Mouse (Mus musculus): ENCODE results near the gene Elovl5. TPM values are rescaled to one million over a fixed set of nuclear protein-coding genes. Genes with fewer than 3 reads are reported as not detected.

The Elovl5 gene
- total and polyA plus RNA-seq, 2 experiments from 2014 or later: 48.4 to 53.3 TPM

DNA sequence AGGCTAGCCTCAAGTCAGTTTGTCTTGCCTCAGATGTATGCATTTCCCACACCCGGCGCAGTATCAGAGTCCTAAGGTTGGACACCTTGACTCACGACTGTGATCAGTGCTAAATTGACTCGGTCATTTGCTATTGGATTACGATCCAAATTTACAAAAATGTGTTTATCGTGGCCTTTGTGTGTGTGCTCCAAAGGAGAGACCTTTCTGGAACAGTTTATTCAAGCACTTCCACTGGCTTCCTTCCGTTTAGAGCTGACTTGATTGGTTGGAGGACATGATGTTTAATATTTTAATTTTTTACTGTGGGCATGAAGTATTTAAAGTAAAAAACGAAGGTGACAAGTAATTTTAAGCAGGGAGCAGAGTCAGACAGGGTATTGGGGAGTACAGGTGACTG, 38.8 kb downstream of the Elovl5 start:
- WGBS: 89% methylated on average over 8 of the region's 8 CpGs
- DNase-seq (ENCODE audit: low spot score) (no peak), ATAC-seq (ENCODE audit: insufficient read depth, low read depth) (no peak)
- no peaks in the 10 kb centered on the region for H3K9me3 ChIP-seq (replicated peaks; ENCODE audit: control insufficient read depth, low read length)
- H3K27me3 ChIP-seq (ENCODE audit: control insufficient read depth, insufficient read depth, low read length): no peaks in the 10 kb centered on the region
- no peak overlapping the region for H3K4me3 ChIP-seq (ENCODE audit: low read depth, low read length)
- TF ChIP-seq CTCF (IDR thresholded peaks at IDR 0.05; ENCODE audit: low read depth) (no peak), EP300 (IDR thresholded peaks at IDR 0.05; ENCODE audit: low read depth) (no peak)
- H3K9ac ChIP-seq (replicated peaks; ENCODE audit: low read depth, low read length): no peak overlapping the region
- no peak overlapping the region for H3K27ac ChIP-seq (ENCODE audit: low read depth)
- H3K4me2 ChIP-seq (ENCODE audit: low read depth, low read length): no peak overlapping the region
- H3K4me1 ChIP-seq (ENCODE audit: control insufficient read depth, insufficient read depth): peaks cover 8% of the 10 kb centered on the region
- H3K36me3 ChIP-seq (replicated peaks; ENCODE audit: control insufficient read depth, insufficient read depth, low read length): peaks cover 28% of the 10 kb centered on the region

DNA sequence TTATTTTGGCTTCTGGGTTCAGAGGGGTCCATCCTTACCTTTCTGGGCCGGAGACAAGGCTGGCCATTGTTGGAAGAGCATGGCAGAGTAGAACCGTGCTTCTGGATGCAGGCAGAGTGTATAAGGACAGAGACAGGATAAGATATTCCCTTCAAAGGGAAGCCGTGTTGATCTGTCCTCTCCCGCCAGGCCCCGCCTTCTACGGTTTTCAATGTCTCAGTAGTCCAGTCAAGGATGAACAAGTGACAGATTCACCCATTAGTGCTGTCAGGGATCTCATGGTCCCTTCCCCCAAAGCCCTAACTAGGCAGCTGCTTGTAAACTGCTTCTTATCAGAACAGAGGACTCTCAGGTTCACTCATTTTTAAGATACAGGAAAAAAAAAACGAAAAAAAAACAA, 41.2 kb downstream of the Elovl5 start:
- H3K9ac ChIP-seq (replicated peaks; ENCODE audit: low read depth, low read length): no peak overlapping the region
- no peak for ATAC-seq (ENCODE audit: insufficient read depth, low read depth)

DNA sequence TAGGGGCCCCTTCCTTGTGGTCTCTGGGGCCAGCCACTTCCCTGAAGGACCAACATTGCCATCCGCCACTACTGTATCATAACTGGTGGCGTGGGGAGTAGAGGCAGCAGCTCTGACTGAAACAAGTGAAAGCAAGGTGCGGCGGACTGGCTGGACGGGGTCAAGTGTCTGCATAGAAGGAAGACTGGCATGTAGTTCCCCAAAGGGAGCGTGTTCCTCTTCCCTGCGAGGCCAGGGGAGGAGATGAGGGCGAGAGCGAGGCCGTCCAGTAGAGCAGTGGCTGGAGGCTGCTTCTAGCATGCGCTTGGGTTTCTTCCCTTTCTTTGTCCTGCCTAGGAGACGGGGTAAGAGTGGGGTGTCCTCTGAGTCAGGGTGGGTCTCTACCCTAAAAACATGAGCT, 42.6 kb downstream of the Elovl5 start:
- H3K9ac ChIP-seq (replicated peaks; ENCODE audit: low read depth, low read length): no peak overlapping the region
- ATAC-seq (ENCODE audit: insufficient read depth, low read depth) (no peak), DNase-seq (ENCODE audit: low spot score) (no peak)
- no peak overlapping the region for H3K4me2 ChIP-seq (ENCODE audit: low read depth, low read length)
- H3K36me3 ChIP-seq (replicated peaks; ENCODE audit: control insufficient read depth, insufficient read depth, low read length): peaks cover 41% of the 10 kb centered on the region
- peaks cover 5% of the 10 kb centered on the region for H3K4me1 ChIP-seq (ENCODE audit: control insufficient read depth, insufficient read depth)
- WGBS: 92% methylated on average over 12 of the region's 12 CpGs
- TF ChIP-seq EP300 (IDR thresholded peaks at IDR 0.05; ENCODE audit: low read depth): no peak
- no peak for TF ChIP-seq CTCF (IDR thresholded peaks at IDR 0.05; ENCODE audit: low read depth)
- no peaks in the 10 kb centered on the region for H3K27me3 ChIP-seq (ENCODE audit: control insufficient read depth, insufficient read depth, low read length)
- H3K27ac ChIP-seq (ENCODE audit: low read depth): no peak overlapping the region
- no peaks in the 10 kb centered on the region for H3K9me3 ChIP-seq (replicated peaks; ENCODE audit: control insufficient read depth, low read length)
- H3K4me3 ChIP-seq (ENCODE audit: low read depth, low read length): no peak overlapping the region

More for the DNA sequence above, 41.2 kb downstream of the Elovl5 start:
- DNase-seq (ENCODE audit: low spot score): no peak
- Histone ChIP-seq H3K4me1 (ENCODE audit: control insufficient read depth, insufficient read depth) (peaks cover 8% of the 10 kb centered on the region), H3K4me3 (ENCODE audit: low read depth, low read length) (no peak overlapping the region), H3K27ac (ENCODE audit: low read depth) (no peak overlapping the region), H3K4me2 (ENCODE audit: low read depth, low read length) (no peak overlapping the region), H3K27me3 (ENCODE audit: control insufficient read depth, insufficient read depth, low read length) (no peaks in the 10 kb centered on the region), H3K9me3 (replicated peaks; ENCODE audit: control insufficient read depth, low read length) (no peaks in the 10 kb centered on the region), H3K36me3 (replicated peaks; ENCODE audit: control insufficient read depth, insufficient read depth, low read length) (peaks cover 41% of the 10 kb centered on the region)
- WGBS: 73% methylated on average over 7 of the region's 7 CpGs
- no peak for TF ChIP-seq CTCF (IDR thresholded peaks at IDR 0.05; ENCODE audit: low read depth)
- TF ChIP-seq EP300 (IDR thresholded peaks at IDR 0.05; ENCODE audit: low read depth): no peak

GRCm38 (mm10) chr9:77961350-77961749, 44.2 kb downstream of the Elovl5 start:
- WGBS: 71% methylated on average over 6 of the region's 6 CpGs

DNA sequence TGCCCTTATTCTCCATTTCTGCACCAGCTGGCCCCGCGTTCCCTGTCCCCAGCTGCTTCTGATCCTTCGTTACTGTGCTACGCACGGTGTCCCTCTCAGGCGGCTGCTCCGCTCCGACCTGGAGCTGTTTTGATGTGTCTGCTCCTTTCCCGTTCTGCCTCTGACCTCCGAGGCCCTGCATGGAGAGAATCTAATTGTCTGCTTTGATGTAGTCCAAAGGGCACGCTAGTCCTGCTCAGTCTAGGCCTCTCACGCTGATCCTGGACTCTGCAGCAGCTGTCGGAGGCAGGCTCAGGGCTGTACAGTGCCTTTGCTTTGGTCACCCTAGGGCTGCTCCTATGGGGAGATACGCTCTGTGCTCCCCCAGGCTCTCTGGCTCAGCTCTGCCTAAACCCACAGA, 46.9 kb downstream of the Elovl5 start:
- DNase-seq (ENCODE audit: low spot score): no peak
- Histone ChIP-seq H3K27me3 (ENCODE audit: control insufficient read depth, insufficient read depth, low read length) (no peaks in the 10 kb centered on the region), H3K36me3 (replicated peaks; ENCODE audit: control insufficient read depth, insufficient read depth, low read length) (peaks cover 28% of the 10 kb centered on the region), H3K4me3 (ENCODE audit: low read depth, low read length) (no peak overlapping the region), H3K9ac (replicated peaks; ENCODE audit: low read depth, low read length) (no peak overlapping the region), H3K27ac (ENCODE audit: low read depth) (no peak overlapping the region), H3K4me2 (ENCODE audit: low read depth, low read length) (no peak overlapping the region), H3K9me3 (replicated peaks; ENCODE audit: control insufficient read depth, low read length) (no peaks in the 10 kb centered on the region), H3K4me1 (ENCODE audit: control insufficient read depth, insufficient read depth) (0 out of 2 replicates have a peak, but pooled peaks cover 4% of the 10 kb centered on the region)
- WGBS: 59% methylated on average over 14 of the region's 14 CpGs
- TF ChIP-seq EP300 (IDR thresholded peaks at IDR 0.05; ENCODE audit: low read depth): no peak
- no peak for TF ChIP-seq CTCF (IDR thresholded peaks at IDR 0.05; ENCODE audit: low read depth)
- ATAC-seq (ENCODE audit: insufficient read depth, low read depth): no peak; the same call in 1 of the 2 replicates

More at GRCm38 (mm10) chr9:77961350-77961749, 44.2 kb downstream of the Elovl5 start:
- Histone ChIP-seq H3K27me3 (ENCODE audit: control insufficient read depth, insufficient read depth, low read length) (no peaks in the 10 kb centered on the region), H3K9ac (replicated peaks; ENCODE audit: low read depth, low read length) (no peak overlapping the region), H3K27ac (ENCODE audit: low read depth) (no peak overlapping the region), H3K4me1 (ENCODE audit: control insufficient read depth, insufficient read depth) (0 out of 2 replicates have a peak, but pooled peaks cover 3% of the 10 kb centered on the region), H3K4me2 (ENCODE audit: low read depth, low read length) (no peak overlapping the region), H3K9me3 (replicated peaks; ENCODE audit: control insufficient read depth, low read length) (no peaks in the 10 kb centered on the region), H3K4me3 (ENCODE audit: low read depth, low read length) (no peak overlapping the region), H3K36me3 (replicated peaks; ENCODE audit: control insufficient read depth, insufficient read depth, low read length) (peaks cover 41% of the 10 kb centered on the region)
- TF ChIP-seq EP300 (IDR thresholded peaks at IDR 0.05; ENCODE audit: low read depth) (no peak), CTCF (IDR thresholded peaks at IDR 0.05; ENCODE audit: low read depth) (no peak)
- no peak for DNase-seq (ENCODE audit: low spot score)
- no peak for ATAC-seq (ENCODE audit: insufficient read depth, low read depth)

GRCm38 (mm10) chr9:77965287-77965686, 48.1 kb downstream of the Elovl5 start:
- H3K9ac ChIP-seq (replicated peaks; ENCODE audit: low read depth, low read length): no peak overlapping the region
- 88% methylated on average over 5 of the region's 5 CpGs for WGBS
- DNase-seq (ENCODE audit: low spot score): no peak

More at GRCm38 (mm10) chr9:77965287-77965686, 48.1 kb downstream of the Elovl5 start:
- Histone ChIP-seq H3K4me3 (ENCODE audit: low read depth, low read length) (no peak overlapping the region), H3K9me3 (replicated peaks; ENCODE audit: control insufficient read depth, low read length) (no peaks in the 10 kb centered on the region), H3K4me1 (ENCODE audit: control insufficient read depth, insufficient read depth) (0 out of 2 replicates have a peak, but pooled peaks cover 8% of the 10 kb centered on the region), H3K4me2 (ENCODE audit: low read depth, low read length) (no peak overlapping the region), H3K27ac (ENCODE audit: low read depth) (no peak overlapping the region), H3K36me3 (replicated peaks; ENCODE audit: control insufficient read depth, insufficient read depth, low read length) (peaks cover 20% of the 10 kb centered on the region), H3K27me3 (ENCODE audit: control insufficient read depth, insufficient read depth, low read length) (no peaks in the 10 kb centered on the region)
- TF ChIP-seq EP300 (IDR thresholded peaks at IDR 0.05; ENCODE audit: low read depth): no peak
- TF ChIP-seq CTCF (IDR thresholded peaks at IDR 0.05; ENCODE audit: low read depth): no peak
- no peak for ATAC-seq (ENCODE audit: insufficient read depth, low read depth)
